Mouse (Mus musculus): Measurements from ENCODE around the gene Ndufs2. TPM values are rescaled to one million over a fixed set of nuclear protein-coding genes. Genes with fewer than 3 reads are reported as not detected.

Ndufs2 gene
- polyA plus RNA-seq, 1 experiment from 2014 or later: 260 TPM

DNA sequence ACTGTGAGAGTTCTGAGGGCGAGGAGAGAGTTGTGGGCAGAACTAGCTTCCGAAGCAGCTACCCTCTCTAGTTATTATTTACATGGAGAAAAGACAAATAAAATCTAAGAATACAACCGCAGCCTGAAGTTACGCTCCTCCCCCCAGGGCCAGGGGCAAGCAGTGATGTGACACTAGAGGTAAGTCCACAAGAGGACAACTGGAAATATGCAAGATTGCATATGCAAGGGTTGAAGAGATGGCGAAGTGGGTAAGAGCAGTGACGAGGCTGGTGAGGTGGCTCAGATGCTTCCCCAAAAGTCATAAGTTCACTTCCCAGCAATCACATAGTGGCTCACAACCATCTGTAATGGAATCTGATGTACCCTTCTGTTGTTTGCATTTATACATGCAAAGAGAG is 28.0 kb downstream of the Ndufs2 start:
- ATAC-seq (no peak), DNase-seq (ENCODE audit: low spot score) (no peak)
- Histone ChIP-seq H3K27ac (ENCODE audit: low read depth, low read length) (no peak overlapping the region), H3K4me2 (ENCODE audit: low read length) (peak overlapping the region; percentile 85), H3K27me3 (replicated peaks; ENCODE audit: control insufficient read depth, insufficient read depth, low read length) (no peaks in the 10 kb centered on the region), H3K9ac (ENCODE audit: low read length) (peak overlapping the region; percentile 22; the same call in 1 of the 2 replicates), H3K4me1 (ENCODE audit: control insufficient read depth, insufficient read depth, low read length) (peaks cover 6% of the 10 kb centered on the region), H3K4me3 (ENCODE audit: low read depth, low read length) (peak overlapping the region; percentile 60; the same call in 1 of the 2 replicates), H3K36me3 (ENCODE audit: control insufficient read depth, insufficient read depth, low read length) (peaks cover 20% of the 10 kb centered on the region), H3K9me3 (replicated peaks; ENCODE audit: control insufficient read depth, low read length) (no peaks in the 10 kb centered on the region)
- whole genome bisulfite sequencing: 82% methylated on average over 6 of the region's 6 CpGs

DNA sequence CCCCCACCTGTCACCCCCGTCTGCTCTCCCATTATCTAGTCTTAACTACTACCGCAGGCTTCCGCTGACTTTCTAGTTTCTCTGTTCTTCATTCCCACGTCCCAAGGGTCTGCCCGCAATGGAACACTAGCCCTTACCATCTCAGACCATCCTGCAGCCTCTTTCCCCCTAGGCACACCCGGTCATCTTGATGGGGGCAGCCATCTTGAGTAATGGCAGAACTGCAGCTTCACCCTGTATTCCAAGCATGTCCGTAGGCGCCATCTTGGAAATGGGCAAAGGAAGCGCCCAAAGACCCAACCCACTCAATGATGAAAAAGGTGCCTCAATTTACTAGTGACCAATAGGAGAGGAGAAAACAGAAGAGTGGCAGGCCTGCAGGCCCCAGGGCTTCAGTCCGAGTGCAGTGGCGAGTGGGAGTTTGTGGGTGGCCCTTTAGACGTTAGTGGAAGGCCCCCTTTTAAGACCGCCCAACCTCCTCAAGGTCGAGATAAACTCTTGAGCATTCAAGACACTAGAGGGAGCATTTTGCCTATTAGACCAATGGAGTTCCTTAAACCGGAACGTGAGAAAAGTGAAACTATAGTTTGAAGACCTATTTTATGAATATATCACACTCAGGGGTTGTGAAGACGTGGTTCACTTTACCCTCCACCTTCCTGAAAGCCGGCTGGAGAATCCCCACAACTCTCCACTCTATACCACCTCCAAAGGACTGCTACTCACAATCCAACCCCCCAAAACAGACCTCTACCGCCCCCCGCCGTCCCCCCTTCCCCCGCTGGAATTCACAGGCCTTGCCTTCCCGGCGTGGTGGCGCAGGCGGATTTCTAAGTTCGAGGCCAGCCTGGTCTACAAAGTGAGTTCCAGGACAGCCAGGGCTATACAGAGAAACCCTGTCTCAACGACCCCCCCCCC is 28.7 kb downstream of the Ndufs2 start, which contains the start of gene Tomm40l:
TSS of gene Tomm40l (minus strand) at position 277 of the 918 bp plus-strand sequence.
- Histone ChIP-seq H3K36me3 (ENCODE audit: control insufficient read depth, insufficient read depth, low read length) (peaks cover 23% of the 10 kb centered on the region), H3K9me3 (replicated peaks; ENCODE audit: control insufficient read depth, low read length) (no peaks in the 10 kb centered on the region), H3K4me2 (ENCODE audit: low read length) (peak within 1 kb of the TSS; percentile 85), H3K27ac (ENCODE audit: low read depth, low read length) (no peak within 1 kb of the TSS), H3K4me1 (ENCODE audit: control insufficient read depth, insufficient read depth, low read length) (peaks cover 6% of the 10 kb centered on the region), H3K4me3 (ENCODE audit: low read depth, low read length) (peak within 1 kb of the TSS; percentile 60), H3K27me3 (replicated peaks; ENCODE audit: control insufficient read depth, insufficient read depth, low read length) (no peaks in the 10 kb centered on the region), H3K9ac (ENCODE audit: low read length) (peak within 1 kb of the TSS; percentile 68)
- DNase-seq (ENCODE audit: low spot score) (peak; percentile 99), ATAC-seq (peak; percentile 97)
- 2% methylated on average over 28 of the region's 28 CpGs for WGBS

DNA sequence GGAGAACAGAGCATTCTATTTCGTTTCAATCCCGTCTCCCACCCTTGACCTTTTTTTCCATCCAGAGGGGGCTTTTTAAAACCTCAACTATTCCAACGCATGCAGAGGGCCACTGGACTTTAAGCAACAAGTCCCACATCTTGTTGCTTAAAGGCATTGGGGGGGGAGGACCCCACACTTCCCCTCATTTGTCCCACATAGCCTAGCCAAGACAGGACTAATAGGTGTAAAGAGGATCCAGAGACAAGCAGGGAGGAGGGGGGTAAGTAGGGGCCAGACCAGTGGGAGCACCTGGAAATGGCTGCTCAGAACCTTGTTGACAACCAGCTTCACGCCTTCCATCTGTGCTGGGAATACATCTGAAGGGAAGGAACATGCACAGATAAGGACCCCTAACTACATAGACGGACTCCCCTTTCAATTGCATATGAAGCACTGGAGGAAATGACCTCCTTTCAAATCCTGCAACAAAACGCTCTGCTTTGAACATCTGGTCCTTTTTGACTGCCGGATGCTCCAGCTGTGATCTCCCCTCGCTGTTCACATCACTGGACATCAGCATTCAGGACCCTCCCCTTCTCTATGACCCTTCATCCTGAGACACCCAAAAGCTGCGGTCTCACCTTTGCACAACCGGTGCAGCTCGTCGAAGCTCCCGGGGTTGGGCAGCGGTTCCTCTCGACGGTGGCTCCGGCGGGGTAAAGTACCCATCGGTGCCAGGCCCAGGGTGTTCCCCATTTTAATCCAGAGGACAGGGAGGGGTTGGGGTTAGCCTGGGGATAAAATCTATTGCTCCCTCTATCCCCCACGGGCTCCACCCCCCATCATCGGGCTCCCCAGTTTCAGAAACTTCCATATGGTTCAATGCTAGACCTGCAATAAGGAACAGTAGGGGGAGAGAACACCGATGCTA is 29.7 kb downstream of the Ndufs2 start:
- ATAC-seq: no peak; the same call in 1 of the 2 replicates
- DNase-seq (ENCODE audit: low spot score): no peak
- Histone ChIP-seq H3K36me3 (ENCODE audit: control insufficient read depth, insufficient read depth, low read length) (peaks cover 23% of the 10 kb centered on the region), H3K9ac (ENCODE audit: low read length) (peak overlapping the region; percentile 68), H3K27ac (ENCODE audit: low read depth, low read length) (no peak overlapping the region), H3K4me2 (ENCODE audit: low read length) (peak overlapping the region; percentile 85), H3K9me3 (replicated peaks; ENCODE audit: control insufficient read depth, low read length) (no peaks in the 10 kb centered on the region), H3K27me3 (replicated peaks; ENCODE audit: control insufficient read depth, insufficient read depth, low read length) (no peaks in the 10 kb centered on the region), H3K4me3 (ENCODE audit: low read depth, low read length) (peak overlapping the region; percentile 60), H3K4me1 (ENCODE audit: control insufficient read depth, insufficient read depth, low read length) (peaks cover 6% of the 10 kb centered on the region)
- WGBS: 8% methylated on average over 22 of the region's 22 CpGs

DNA sequence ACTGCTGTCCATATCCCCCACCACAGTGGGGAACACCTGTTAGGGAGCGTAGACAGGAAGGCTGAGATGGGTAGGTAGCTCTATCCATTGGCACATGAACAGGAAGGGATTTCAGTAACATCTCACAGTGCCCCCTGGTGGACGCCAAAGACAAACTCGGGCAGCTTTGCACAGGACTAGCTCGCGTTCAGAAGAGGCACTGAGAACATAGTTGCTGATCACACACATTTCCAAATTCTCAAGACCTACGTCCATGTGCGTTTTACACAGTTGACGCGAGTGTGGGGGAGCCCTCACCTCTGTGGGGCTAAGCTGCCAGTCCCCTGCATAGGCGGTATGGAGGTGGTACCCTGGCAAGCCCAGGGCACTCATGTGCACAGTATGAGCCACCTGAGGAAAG is 30.3 kb downstream of the Ndufs2 start:
- no peak overlapping the region for H3K9ac ChIP-seq (ENCODE audit: low read length)
- H3K4me1 ChIP-seq (ENCODE audit: control insufficient read depth, insufficient read depth, low read length): peaks cover 6% of the 10 kb centered on the region
- no peak overlapping the region for H3K27ac ChIP-seq (ENCODE audit: low read depth, low read length)
- WGBS: 8% methylated on average over 10 of the region's 10 CpGs
- peak overlapping the region; percentile 16; the same call in 1 of the 2 replicates for H3K4me3 ChIP-seq (ENCODE audit: low read depth, low read length)
- DNase-seq (ENCODE audit: low spot score): peak; percentile 89
- H3K36me3 ChIP-seq (ENCODE audit: control insufficient read depth, insufficient read depth, low read length): peaks cover 23% of the 10 kb centered on the region
- no peaks in the 10 kb centered on the region for H3K9me3 ChIP-seq (replicated peaks; ENCODE audit: control insufficient read depth, low read length)
- peak overlapping the region; percentile 85 for H3K4me2 ChIP-seq (ENCODE audit: low read length)
- H3K27me3 ChIP-seq (replicated peaks; ENCODE audit: control insufficient read depth, insufficient read depth, low read length): no peaks in the 10 kb centered on the region
- ATAC-seq: peak; percentile 10; the same call in 1 of the 2 replicates

DNA sequence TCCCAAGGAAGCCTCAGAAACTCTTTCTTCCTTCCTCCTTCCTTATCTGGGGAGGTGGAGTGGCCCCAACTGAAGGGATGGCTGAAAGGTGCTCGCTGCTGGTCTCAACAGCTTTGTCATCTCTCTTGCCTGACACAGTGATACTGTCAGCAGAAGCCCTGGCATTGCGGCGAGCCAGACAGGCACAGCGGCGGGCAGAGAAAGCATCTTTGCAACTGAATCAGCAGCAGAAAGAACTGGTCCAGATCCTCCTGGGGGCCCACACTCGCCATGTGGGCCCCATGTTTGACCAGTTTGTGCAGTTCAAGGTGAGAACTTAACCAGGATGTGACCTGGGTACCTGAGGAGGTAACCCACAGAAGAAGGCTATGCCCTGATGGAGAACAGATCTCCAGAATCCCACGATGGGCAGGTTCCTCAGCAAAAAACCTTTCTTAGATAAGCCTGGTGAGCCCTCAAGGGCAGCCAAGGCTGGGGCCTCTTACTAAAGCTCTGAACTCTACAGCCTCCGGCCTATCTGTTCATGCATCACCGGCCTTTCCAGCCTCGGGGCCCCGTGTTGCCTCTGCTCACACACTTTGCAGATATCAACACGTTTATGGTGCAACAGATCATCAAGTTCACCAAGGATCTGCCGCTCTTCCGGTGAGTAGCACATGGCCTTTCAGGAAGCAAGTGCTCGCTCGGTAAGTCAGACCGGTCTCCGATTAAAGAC is 34.8 kb downstream of the Ndufs2 start:
- H3K9ac ChIP-seq (ENCODE audit: low read length): no peak overlapping the region
- no peaks in the 10 kb centered on the region for H3K9me3 ChIP-seq (replicated peaks; ENCODE audit: control insufficient read depth, low read length)
- peaks cover 23% of the 10 kb centered on the region for H3K36me3 ChIP-seq (ENCODE audit: control insufficient read depth, insufficient read depth, low read length)
- ATAC-seq: no peak
- H3K4me3 ChIP-seq (ENCODE audit: low read depth, low read length): no peak overlapping the region
- no peak overlapping the region for H3K27ac ChIP-seq (ENCODE audit: low read depth, low read length)
- H3K27me3 ChIP-seq (replicated peaks; ENCODE audit: control insufficient read depth, insufficient read depth, low read length): no peaks in the 10 kb centered on the region
- peaks cover 2% of the 10 kb centered on the region for H3K4me1 ChIP-seq (ENCODE audit: control insufficient read depth, insufficient read depth, low read length)
- no peak overlapping the region for H3K4me2 ChIP-seq (ENCODE audit: low read length)
- no peak for DNase-seq (ENCODE audit: low spot score)
- 89% methylated on average over 18 of the region's 18 CpGs for WGBS

DNA sequence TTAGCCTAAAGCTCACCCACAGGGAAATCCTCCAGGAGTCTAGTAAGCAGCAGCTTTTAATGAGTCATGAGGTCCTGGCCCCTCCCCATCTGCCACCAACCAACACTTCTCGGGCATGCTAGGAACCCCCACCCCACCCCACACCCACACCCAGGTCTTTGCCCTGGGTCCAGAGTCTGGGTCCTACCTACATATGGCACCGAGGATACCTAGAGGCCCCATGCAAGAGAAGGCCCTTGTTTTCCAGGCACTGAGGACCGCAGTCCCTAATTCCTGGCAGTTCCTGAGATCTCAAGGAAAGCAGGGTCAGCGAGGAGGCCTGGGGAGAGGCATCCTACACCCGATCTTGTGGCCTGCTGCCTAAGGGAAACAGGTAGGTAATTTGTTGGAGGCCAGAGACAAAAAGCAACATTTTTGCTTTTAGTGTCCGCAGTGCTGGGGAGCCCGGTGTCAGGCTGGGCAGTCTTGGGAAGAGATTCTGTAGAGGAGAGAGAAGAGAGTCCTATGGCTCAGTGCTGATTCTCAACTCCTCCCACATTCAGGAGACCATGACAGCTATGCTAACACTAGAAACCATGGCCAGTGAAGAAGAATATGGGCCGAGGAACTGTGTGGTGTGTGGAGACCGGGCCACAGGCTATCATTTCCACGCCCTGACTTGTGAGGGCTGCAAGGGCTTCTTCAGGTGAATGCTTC is 37.2 kb downstream of the Ndufs2 start, which contains the start of gene Nr1i3:
TSS of gene Nr1i3 (plus strand) at position 170 of the 696 bp plus-strand sequence.
- Histone ChIP-seq H3K4me2 (ENCODE audit: low read length) (no peak within 1 kb of the TSS), H3K27ac (ENCODE audit: low read depth, low read length) (no peak within 1 kb of the TSS), H3K4me1 (ENCODE audit: control insufficient read depth, insufficient read depth, low read length) (no peaks in the 10 kb centered on the region), H3K36me3 (ENCODE audit: control insufficient read depth, insufficient read depth, low read length) (0 out of 2 replicates have a peak, but pooled peaks cover 8% of the 10 kb centered on the region), H3K4me3 (ENCODE audit: low read depth, low read length) (no peak within 1 kb of the TSS), H3K9me3 (replicated peaks; ENCODE audit: control insufficient read depth, low read length) (no peaks in the 10 kb centered on the region), H3K27me3 (replicated peaks; ENCODE audit: control insufficient read depth, insufficient read depth, low read length) (no peaks in the 10 kb centered on the region), H3K9ac (ENCODE audit: low read length) (no peak within 1 kb of the TSS)
- DNase-seq (ENCODE audit: low spot score): no peak
- WGBS: 63% methylated on average over 10 of the region's 10 CpGs
- no peak for ATAC-seq

DNA sequence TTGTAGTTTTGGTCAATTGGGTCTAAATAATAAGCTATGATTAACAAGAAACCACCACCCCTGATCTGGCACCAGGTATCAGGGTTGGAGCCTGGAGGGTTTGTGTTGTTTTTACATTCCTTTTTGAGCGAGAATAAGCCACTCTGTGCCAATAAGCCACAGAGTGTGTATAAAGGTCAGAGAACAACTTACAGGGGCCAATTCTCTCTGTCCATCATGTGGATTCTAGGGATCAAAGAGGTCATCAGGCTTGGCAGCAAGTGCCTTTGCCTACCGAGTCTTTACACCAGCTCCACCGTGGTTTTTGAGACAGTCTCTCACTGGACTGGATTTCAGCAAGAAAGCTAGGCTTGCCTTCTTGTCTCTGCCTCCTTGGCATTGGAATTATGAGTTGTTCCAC is 38.3 kb downstream of the Ndufs2 start:
- Histone ChIP-seq H3K4me2 (ENCODE audit: low read length) (no peak overlapping the region), H3K27me3 (replicated peaks; ENCODE audit: control insufficient read depth, insufficient read depth, low read length) (no peaks in the 10 kb centered on the region), H3K9me3 (replicated peaks; ENCODE audit: control insufficient read depth, low read length) (no peaks in the 10 kb centered on the region), H3K4me3 (ENCODE audit: low read depth, low read length) (no peak overlapping the region), H3K4me1 (ENCODE audit: control insufficient read depth, insufficient read depth, low read length) (no peaks in the 10 kb centered on the region), H3K9ac (ENCODE audit: low read length) (no peak overlapping the region), H3K36me3 (ENCODE audit: control insufficient read depth, insufficient read depth, low read length) (no peaks in the 10 kb centered on the region), H3K27ac (ENCODE audit: low read depth, low read length) (no peak overlapping the region)
- 42% methylated on average over 3 of the region's 3 CpGs for WGBS
- ATAC-seq: no peak
- DNase-seq (ENCODE audit: low spot score): no peak

DNA sequence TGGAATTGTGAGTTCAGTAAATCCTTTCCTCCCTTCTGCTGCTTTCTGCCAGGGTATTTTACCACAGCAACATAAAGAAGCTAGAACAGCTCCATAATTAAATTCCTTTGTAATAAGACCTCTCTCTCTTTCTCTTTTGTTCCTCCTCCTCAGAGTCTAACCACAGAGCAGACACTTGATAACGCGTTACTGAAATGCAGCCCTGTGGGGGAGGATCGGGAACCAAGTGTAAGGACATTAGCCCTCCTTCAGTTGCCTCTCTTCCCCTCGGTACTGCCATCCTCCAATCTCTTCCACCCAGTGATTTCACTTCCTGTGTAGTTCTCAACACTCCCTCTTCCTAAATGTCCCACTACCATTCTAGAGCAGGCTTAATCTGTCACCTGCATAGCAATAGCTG is 41.8 kb downstream of the Ndufs2 start:
- no peaks in the 10 kb centered on the region for H3K9me3 ChIP-seq (replicated peaks; ENCODE audit: control insufficient read depth, low read length)
- H3K27ac ChIP-seq (ENCODE audit: low read depth, low read length): no peak overlapping the region
- H3K4me2 ChIP-seq (ENCODE audit: low read length): no peak overlapping the region
- H3K4me3 ChIP-seq (ENCODE audit: low read depth, low read length): no peak overlapping the region
- 14% methylated on average over 4 of the region's 4 CpGs for WGBS
- DNase-seq (ENCODE audit: low spot score) (no peak), ATAC-seq (no peak)
- H3K36me3 ChIP-seq (ENCODE audit: control insufficient read depth, insufficient read depth, low read length): no peaks in the 10 kb centered on the region
- H3K4me1 ChIP-seq (ENCODE audit: control insufficient read depth, insufficient read depth, low read length): no peaks in the 10 kb centered on the region
- no peaks in the 10 kb centered on the region for H3K27me3 ChIP-seq (replicated peaks; ENCODE audit: control insufficient read depth, insufficient read depth, low read length)
- no peak overlapping the region for H3K9ac ChIP-seq (ENCODE audit: low read length)
